Mouse (Mus musculus) Muller cell, postnatal 12 days (primary cell): ENCODE data around the gene Kxd1.

Experiments used
- DNase-seq: peaks from one replicate; pipeline ENCODE4 v3.0.0-alpha.2; 2015; ENCODE audit errors: inconsistent ontology term

Kxd1 gene

GRCm38 (mm10) chr8:70467907-70468306 lies 59.8 kb downstream of the Kxd1 start:
- DNase-seq = no peak

DNA sequence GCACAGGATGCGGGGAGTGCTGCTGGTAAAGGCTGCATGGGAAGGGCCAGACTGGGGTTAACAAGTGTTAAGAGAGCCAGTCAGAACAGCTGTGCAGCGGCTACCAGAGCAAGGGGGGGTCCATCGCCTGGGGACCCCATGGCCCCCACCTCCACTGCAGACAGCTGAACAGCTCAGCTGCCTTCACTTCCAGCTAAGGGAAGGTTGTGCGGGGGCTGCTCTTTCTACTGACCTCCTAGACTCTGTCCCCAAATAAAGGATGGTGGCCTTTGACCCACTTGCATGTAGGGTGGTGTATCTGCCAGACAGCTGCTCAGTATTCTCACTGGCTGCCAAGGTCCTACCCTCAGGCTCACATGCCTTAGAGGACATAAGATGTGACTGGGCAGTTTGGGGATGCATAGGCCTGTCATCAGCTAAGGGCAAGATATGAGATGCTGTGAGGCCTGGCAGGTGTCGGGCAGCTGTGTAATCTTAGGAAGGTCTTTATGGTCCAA lies 60.5 kb downstream of the Kxd1 start:
- no peak for DNase-seq

- DNase-seq = no peak
Measured at GRCm38 (mm10) chr8:70466771-70467170, 61.0 kb downstream of the Kxd1 start.

- no peak for DNase-seq
Measured at GRCm38 (mm10) chr8:70466305-70466704, 61.5 kb downstream of the Kxd1 start.

DNA sequence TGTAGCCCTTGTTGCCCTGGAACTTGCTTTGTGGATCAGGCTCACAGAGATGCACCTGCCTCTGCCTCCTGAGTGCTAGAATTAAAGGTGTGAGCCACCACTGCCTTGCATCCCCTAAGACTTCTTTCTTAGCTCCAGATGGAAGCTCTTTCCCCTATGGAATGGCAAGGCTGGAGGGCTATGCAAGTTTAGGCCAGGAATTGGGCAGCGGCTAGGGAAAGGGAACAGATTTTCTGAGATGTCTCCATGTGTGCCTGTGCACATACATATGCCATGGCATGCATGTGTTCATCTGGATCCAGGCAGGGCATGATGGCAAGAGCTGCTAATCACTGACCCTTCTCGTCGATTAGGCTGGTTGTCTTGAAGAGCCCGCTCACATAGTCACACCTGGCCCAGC lies 62.1 kb downstream of the Kxd1 start:
- DNase-seq = no peak

GRCm38 (mm10) chr8:70464162-70464561 lies 63.6 kb downstream of the Kxd1 start:
- no peak for DNase-seq

DNA sequence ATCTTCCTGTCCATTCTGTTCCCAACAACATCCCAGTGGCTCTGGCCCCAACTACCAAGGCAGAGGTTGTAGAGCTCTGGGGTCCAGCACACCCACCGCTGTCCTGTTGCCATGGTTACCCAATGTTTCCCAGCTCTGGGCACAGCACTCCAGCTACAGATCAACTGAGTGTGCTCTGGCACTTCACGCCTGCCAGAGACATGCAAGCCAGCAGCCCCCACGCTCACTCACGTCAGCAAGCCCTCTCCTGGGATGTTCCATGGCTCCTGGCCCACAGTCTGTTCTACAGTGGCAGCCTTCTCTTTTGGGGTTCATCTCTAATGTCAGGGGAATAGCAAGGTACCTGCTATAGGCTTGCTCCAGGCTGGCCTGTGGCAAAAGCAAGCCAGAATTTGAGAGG lies 64.5 kb downstream of the Kxd1 start:
- DNase-seq = no peak

DNA sequence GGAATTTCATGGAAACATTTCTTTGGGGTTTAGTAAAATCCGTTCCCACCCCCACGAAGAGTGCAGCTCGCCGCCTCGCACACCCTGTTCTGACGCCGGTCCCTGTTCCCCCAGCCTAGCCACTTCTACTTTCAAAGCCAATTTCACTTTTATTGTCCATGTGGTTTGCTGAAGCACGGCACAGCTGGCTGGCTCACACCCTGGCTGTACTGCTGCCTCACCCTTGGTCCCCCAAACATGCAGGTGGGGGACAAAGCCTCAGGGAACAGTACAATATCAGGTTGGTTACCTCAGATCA lies 65.3 kb downstream of the Kxd1 start:
- DNase-seq = no peak

- peak; percentile 90 for DNase-seq
Measured at GRCm38 (mm10) chr8:70461765-70462515, 65.8 kb downstream of the Kxd1 start.

DNA sequence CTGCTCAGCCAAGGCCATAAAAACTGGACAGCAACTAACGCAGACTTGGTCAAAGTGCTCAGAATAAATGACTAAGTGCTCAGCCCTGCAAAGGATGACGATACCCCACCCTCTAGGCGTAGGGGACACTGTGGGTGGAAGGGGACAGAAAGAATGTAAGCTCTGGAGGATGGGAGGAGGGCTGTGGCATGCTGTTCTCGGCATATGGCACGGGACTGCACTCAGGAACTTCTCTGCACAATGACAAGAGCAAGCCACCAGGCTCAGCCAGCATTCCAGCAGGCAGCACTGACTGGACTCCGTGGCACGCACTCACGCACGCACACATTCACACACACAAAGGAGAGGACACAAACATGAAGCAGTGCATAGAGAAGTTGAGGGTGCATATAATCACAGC lies 67.2 kb downstream of the Kxd1 start:
- peak; percentile 91 for DNase-seq

- DNase-seq = no peak
Measured at GRCm38 (mm10) chr8:70460199-70460598, 67.6 kb downstream of the Kxd1 start.

- no peak for DNase-seq
Measured at GRCm38 (mm10) chr8:70459636-70460035, 68.1 kb downstream of the Kxd1 start.

GRCm38 (mm10) chr8:70458462-70458861 lies 69.3 kb downstream of the Kxd1 start:
- DNase-seq = no peak
